Mouse (Mus musculus): ENCODE results near the gene Tnrc6b. TPM values are rescaled to one million over a fixed set of nuclear protein-coding genes. Genes with fewer than 3 reads are reported as not detected.
"Not testable (repeated sequence)": the region's sequence is repeated elsewhere in the genome, so short reads cannot be mapped to it uniquely, and the experiment has no call there.

Tnrc6b gene
- polyA plus RNA-seq, 1 experiment, result 8.2 TPM

DNA sequence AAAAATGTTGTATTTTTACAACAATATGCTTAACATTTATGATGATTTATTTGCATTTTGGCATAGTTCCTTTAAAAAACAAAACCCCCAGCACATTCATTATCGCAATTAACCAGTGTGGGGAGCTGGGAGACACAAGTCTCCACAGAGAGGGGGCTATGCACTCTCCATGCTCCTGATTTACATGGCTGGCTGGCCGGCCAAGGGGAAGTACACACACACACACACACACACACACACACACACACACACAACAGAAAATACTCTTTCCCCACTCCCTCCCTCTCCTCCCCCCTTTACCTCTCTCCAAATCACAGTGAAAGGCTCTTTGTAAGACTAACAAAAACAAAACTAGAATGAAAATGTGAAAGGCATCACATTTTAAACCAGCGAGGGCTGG is 11.3 kb downstream of the Tnrc6b start:
- no peak overlapping the region for H3K4me3 ChIP-seq (replicated peaks)
- H3K36me3 ChIP-seq (ENCODE audit: control insufficient read depth), result no peaks in the 10 kb centered on the region
- peaks cover 7% of the 10 kb centered on the region for H3K4me1 ChIP-seq (ENCODE audit: control insufficient read depth)
- H3K27me3 ChIP-seq (ENCODE audit: control insufficient read depth), result no peaks in the 10 kb centered on the region
- no peak for TF ChIP-seq TAL1 (IDR thresholded peaks at IDR 0.05; ENCODE audit: low read length)
- TF ChIP-seq GATA1 (IDR thresholded peaks at IDR 0.05; ENCODE audit: low read length), result no peak
- no peaks in the 10 kb centered on the region for H3K9me3 ChIP-seq (ENCODE audit: control insufficient read depth, low read length)

DNA sequence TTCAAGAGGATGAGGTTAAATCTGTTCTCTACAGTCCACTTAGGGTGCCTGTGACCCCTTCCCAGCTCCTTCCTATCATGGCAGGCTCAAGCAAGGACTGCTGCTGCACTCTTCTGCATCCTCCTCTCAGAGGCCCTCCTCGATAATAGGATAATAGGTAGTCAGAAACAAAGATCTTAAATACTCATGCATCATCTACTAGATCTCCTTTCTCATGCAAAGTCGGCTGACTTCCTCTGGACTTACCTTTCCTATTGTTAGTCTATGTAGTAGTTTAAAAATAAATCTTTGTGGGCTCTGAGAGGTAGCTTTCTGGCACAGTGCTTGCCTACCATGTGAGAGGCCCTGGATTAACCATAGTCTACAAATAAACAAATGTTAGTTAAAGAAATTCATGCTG is 18.4 kb downstream of the Tnrc6b start:
- peaks cover 5% of the 10 kb centered on the region for H3K4me1 ChIP-seq (ENCODE audit: control insufficient read depth)
- H3K36me3 ChIP-seq (ENCODE audit: control insufficient read depth), result no peaks in the 10 kb centered on the region
- TF ChIP-seq GATA1 (IDR thresholded peaks at IDR 0.05; ENCODE audit: low read length), result no peak
- no peak for TF ChIP-seq TAL1 (IDR thresholded peaks at IDR 0.05; ENCODE audit: low read length)
- H3K4me3 ChIP-seq (replicated peaks), result no peak overlapping the region
- H3K9me3 ChIP-seq (ENCODE audit: control insufficient read depth, low read length), result no peaks in the 10 kb centered on the region
- H3K27me3 ChIP-seq (ENCODE audit: control insufficient read depth), result no peaks in the 10 kb centered on the region; the same call in 1 of the 2 replicates

DNA sequence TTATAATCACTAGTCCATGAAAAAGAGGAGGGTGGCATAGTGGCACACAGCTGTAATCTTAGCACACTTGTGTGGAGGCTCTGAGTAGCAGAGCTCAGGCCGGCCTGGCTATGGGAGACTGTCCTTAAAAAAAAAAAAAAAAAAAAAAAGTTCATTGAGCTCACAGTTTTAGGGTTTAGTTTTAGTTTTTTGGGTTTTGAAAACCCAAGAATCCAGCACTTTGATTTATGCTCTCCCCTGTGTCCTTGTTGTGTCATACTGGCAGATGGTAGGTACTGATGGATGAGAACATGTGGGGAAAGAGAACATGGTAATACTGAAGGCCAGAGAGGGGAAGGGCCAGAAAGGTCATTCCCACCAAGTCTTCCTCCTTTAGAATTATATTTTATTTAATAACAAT is 19.9 kb downstream of the Tnrc6b start:
- H3K27me3 ChIP-seq (ENCODE audit: control insufficient read depth), result no peaks in the 10 kb centered on the region; the same call in 1 of the 2 replicates
- no peak overlapping the region for H3K4me3 ChIP-seq (replicated peaks)
- no peak for TF ChIP-seq TAL1 (IDR thresholded peaks at IDR 0.05; ENCODE audit: low read length)
- no peak for TF ChIP-seq GATA1 (IDR thresholded peaks at IDR 0.05; ENCODE audit: low read length)
- peaks cover 5% of the 10 kb centered on the region for H3K4me1 ChIP-seq (ENCODE audit: control insufficient read depth)
- no peaks in the 10 kb centered on the region for H3K9me3 ChIP-seq (ENCODE audit: control insufficient read depth, low read length)
- H3K36me3 ChIP-seq (ENCODE audit: control insufficient read depth), result no peaks in the 10 kb centered on the region

DNA sequence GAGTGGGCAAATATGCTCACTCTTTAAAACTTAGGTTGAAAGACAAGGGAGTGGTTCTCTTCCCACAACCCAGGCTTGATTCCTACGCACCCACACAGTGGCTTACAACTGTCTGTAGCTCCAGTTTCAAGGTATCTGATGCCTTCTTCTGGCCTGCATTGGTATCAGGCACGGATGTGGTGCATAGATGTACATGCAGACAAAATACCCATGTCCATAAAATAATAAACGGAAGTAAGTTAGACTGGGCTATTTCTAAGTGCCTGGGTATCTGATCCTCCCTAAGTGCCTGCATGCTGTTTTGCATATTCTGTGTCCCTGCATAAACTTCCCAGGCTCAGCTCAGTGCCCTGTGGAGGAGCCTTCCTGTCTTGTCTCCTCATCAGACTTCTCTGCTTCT is 20.4 kb downstream of the Tnrc6b start:
- no peaks in the 10 kb centered on the region for H3K9me3 ChIP-seq (ENCODE audit: control insufficient read depth, low read length)
- peaks cover 7% of the 10 kb centered on the region for H3K4me1 ChIP-seq (ENCODE audit: control insufficient read depth)
- no peaks in the 10 kb centered on the region; the same call in 1 of the 2 replicates for H3K27me3 ChIP-seq (ENCODE audit: control insufficient read depth)
- H3K4me3 ChIP-seq (replicated peaks), result no peak overlapping the region
- H3K36me3 ChIP-seq (ENCODE audit: control insufficient read depth), result no peaks in the 10 kb centered on the region
- TF ChIP-seq TAL1 (IDR thresholded peaks at IDR 0.05; ENCODE audit: low read length) (no peak), GATA1 (IDR thresholded peaks at IDR 0.05; ENCODE audit: low read length) (no peak)

DNA sequence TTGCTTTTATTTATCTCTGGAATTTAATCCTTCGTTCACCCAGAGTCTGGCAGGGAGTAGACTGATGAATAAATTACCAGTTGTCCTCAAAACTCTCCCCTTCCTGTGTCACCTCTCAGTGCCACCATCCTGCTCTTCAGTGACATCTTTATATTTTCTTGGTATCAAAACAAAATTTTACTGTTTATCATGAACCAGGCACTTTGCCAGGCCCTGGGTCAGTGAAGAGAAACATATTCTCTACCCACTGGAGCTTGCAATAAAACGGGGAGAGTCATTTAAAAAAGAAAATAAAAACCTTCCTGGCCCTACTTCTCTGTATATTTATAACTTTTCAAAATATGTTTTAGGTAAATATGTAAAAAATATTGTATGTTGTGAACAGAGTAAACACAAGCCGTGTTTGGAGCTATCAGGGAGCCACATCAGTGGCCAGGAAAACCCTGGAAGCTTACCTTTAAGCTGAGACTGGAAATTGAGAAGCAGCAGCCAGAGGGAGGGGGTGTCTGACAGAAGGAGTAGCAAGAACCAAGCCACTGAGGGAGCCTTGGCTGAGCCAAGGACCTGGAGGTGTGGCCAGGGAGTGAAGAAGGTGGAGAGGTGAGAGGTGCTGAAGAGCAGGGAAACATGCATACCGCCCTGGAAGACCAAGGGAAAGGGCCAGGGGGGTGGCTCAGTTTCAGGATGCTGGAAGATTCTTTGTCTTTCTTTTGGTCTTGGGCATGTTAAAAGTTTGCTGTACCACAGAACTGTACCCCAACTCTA is 21.3 kb downstream of the Tnrc6b start:
- Histone ChIP-seq H3K4me1 (ENCODE audit: control insufficient read depth) (peaks cover 14% of the 10 kb centered on the region), H3K36me3 (ENCODE audit: control insufficient read depth) (no peaks in the 10 kb centered on the region), H3K27me3 (ENCODE audit: control insufficient read depth) (no peaks in the 10 kb centered on the region; the same call in 1 of the 2 replicates), H3K4me3 (replicated peaks) (no peak overlapping the region), H3K9me3 (ENCODE audit: control insufficient read depth, low read length) (no peaks in the 10 kb centered on the region)
- no peak for TF ChIP-seq TAL1 (IDR thresholded peaks at IDR 0.05; ENCODE audit: low read length)
- no peak for TF ChIP-seq GATA1 (IDR thresholded peaks at IDR 0.05; ENCODE audit: low read length)

DNA sequence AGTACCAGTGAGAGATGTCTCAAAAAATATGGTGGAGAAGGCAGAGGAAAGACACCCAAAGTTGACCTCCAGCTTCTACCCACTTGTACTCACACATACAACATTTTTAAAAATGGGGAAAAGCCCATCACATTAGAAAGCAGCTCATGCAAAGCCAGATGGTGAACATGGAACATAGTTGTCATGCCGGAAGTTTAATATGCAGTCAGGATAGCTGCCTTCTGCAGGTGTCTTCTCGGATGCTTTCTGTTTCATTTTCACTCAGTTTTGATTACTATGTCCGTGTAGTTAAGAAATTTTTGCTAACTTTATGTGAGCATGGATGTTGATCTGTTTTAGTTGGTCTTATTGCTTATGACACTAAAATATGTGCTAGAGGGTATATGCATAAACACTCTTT is 24.2 kb downstream of the Tnrc6b start:
- no peaks in the 10 kb centered on the region; the same call in 1 of the 2 replicates for H3K27me3 ChIP-seq (ENCODE audit: control insufficient read depth)
- no peak overlapping the region for H3K4me3 ChIP-seq (replicated peaks)
- peaks cover 32% of the 10 kb centered on the region for H3K4me1 ChIP-seq (ENCODE audit: control insufficient read depth)
- H3K9me3 ChIP-seq (ENCODE audit: control insufficient read depth, low read length), result no peaks in the 10 kb centered on the region
- H3K36me3 ChIP-seq (ENCODE audit: control insufficient read depth), result no peaks in the 10 kb centered on the region
- TF ChIP-seq TAL1 (IDR thresholded peaks at IDR 0.05; ENCODE audit: low read length) (no peak), GATA1 (IDR thresholded peaks at IDR 0.05; ENCODE audit: low read length) (no peak)

DNA sequence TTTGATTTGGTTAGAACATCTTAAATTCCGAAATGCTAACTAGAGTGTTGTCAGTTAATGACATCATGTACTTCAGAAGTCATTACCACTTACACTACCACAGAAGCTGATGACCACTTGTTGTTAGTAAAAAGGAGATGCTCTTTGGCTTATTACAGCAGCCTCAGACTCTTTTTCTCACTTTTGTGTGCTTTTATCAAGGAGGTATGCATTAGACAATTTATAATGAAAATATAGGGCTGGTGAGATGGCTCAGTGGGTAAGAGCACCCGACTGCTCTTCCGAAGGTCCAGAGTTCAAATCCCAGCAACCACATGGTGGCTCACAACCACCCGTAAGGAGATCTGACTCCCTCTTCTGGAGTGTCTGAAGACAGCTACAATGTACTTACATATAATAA is 24.6 kb downstream of the Tnrc6b start:
- H3K27me3 ChIP-seq (ENCODE audit: control insufficient read depth); H3K36me3 ChIP-seq (ENCODE audit: control insufficient read depth); H3K4me3 ChIP-seq (replicated peaks); H3K9me3 ChIP-seq (ENCODE audit: control insufficient read depth, low read length): not testable (repeated sequence)
- H3K4me1 ChIP-seq (ENCODE audit: control insufficient read depth), result peaks cover 33% of the 10 kb centered on the region

DNA sequence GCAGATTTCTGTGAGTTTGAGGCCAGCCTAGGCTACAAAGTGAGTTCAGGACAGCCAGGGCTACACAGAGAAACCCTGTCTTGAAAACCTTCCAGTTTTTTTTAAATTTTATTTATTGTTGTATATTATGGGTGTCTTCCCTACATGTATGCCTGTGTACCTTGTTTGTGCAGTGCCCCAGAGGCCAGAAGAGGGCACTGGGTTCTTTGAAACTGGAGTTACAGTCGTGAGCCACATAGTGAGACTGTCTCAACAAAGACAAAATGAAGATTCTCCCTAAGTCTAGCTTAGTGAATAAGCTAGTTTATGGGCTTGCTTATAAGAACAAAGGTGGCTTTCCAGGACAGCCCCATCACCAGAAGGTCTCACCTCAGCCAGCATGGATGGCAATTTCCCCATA is 25.4 kb downstream of the Tnrc6b start:
- Histone ChIP-seq H3K4me1 (ENCODE audit: control insufficient read depth) (peaks cover 33% of the 10 kb centered on the region), H3K9me3 (ENCODE audit: control insufficient read depth, low read length) (no peaks in the 10 kb centered on the region), H3K4me3 (replicated peaks) (no peak overlapping the region), H3K27me3 (ENCODE audit: control insufficient read depth) (no peaks in the 10 kb centered on the region; the same call in 1 of the 2 replicates), H3K36me3 (ENCODE audit: control insufficient read depth) (no peaks in the 10 kb centered on the region)
- TF ChIP-seq GATA1 (IDR thresholded peaks at IDR 0.05; ENCODE audit: low read length) (no peak), TAL1 (IDR thresholded peaks at IDR 0.05; ENCODE audit: low read length) (no peak)

DNA sequence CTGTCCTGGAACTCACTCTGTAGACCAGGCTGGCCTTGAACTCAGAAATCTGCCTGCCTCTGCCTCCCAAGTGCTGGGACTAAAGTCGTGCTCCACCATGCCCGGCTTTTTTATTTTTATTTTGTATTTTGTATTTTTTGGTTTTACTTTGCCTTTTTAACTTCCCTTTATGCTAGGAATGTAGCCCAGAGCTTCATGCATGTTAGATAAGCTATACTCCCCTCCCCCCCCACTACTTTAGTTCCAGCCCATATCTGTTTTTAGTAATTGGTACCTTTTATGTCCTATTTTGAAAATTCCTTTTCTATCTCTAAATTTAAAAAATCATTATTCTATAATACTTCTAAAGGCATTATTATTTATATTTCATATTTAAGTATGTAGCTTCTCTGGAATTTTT is 27.1 kb downstream of the Tnrc6b start:
- no peaks in the 10 kb centered on the region; the same call in 1 of the 2 replicates for H3K27me3 ChIP-seq (ENCODE audit: control insufficient read depth)
- no peaks in the 10 kb centered on the region for H3K36me3 ChIP-seq (ENCODE audit: control insufficient read depth)
- no peak for TF ChIP-seq TAL1 (IDR thresholded peaks at IDR 0.05; ENCODE audit: low read length)
- no peak for TF ChIP-seq GATA1 (IDR thresholded peaks at IDR 0.05; ENCODE audit: low read length)
- no peak overlapping the region for H3K4me3 ChIP-seq (replicated peaks)
- no peaks in the 10 kb centered on the region for H3K9me3 ChIP-seq (ENCODE audit: control insufficient read depth, low read length)
- H3K4me1 ChIP-seq (ENCODE audit: control insufficient read depth), result peaks cover 47% of the 10 kb centered on the region

DNA sequence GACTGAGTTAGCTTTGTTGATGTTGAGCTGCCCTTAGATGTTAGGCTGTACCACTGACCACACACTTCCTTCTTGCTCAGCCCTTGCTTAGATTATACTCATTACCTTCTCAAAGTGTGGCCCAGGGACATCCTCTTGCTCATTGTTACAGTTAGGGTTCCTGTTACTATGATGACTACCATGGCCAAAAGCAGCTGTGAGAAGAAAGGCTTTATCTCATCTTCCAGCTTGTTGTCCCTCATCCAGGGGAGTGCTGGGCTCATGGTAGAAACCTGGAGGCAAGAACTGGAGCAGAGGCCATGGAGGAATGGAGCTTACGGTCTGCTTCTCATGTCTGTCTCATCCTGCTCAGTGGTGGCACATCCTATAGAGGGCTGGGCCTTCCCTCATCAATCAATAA is 28.9 kb downstream of the Tnrc6b start:
- TF ChIP-seq GATA1 (IDR thresholded peaks at IDR 0.05; ENCODE audit: low read length) (no peak), TAL1 (IDR thresholded peaks at IDR 0.05; ENCODE audit: low read length) (no peak)
- no peaks in the 10 kb centered on the region for H3K9me3 ChIP-seq (ENCODE audit: control insufficient read depth, low read length)
- H3K4me1 ChIP-seq (ENCODE audit: control insufficient read depth), result peaks cover 63% of the 10 kb centered on the region
- no peak overlapping the region for H3K4me3 ChIP-seq (replicated peaks)
- no peaks in the 10 kb centered on the region for H3K27me3 ChIP-seq (ENCODE audit: control insufficient read depth)
- H3K36me3 ChIP-seq (ENCODE audit: control insufficient read depth), result no peaks in the 10 kb centered on the region; the same call in 1 of the 2 replicates

Measured in erythroblast, embryonic 14.5 days (primary cell).